Mouse (Mus musculus) gastrocnemius, adult 2 months (tissue): ENCODE results near the gene Hoxc8. TPM values are rescaled to one million over a fixed set of nuclear protein-coding genes. Genes with fewer than 3 reads are reported as not detected.
A peak's percentile ranks its signal among the peaks of the same experiment; 100 is the strongest.

Experiments
- DNase-seq: peaks from one replicate; pipeline ENCODE4 v3.0.0; 2022
- H3K27ac ChIP-seq: fragments of 200-600 bp; 2 replicates; pipeline ENCODE4 v1.8.1; 2022; ENCODE audit warnings: mild to moderate bottlenecking
- H3K4me3 ChIP-seq: fragments of 200-600 bp; 2 replicates; pipeline ENCODE4 v1.8.1; 2022; ENCODE audit warnings: mild to moderate bottlenecking, moderate library complexity
- CTCF ChIP-seq: fragments of 200-600 bp; IDR thresholded peaks from 2 replicates; pipeline ENCODE4 v1.8.1; 2022; ENCODE audit warnings: antibody characterized with exemption, mild to moderate bottlenecking, moderate library complexity
- intact Hi-C: fragments of 180-260 bp; cut with DNase I; formaldehyde crosslinking; loops from one replicate; pipeline ENCODE4 v1.15.1; 2025
- total RNA-seq, 2 experiments: library from RNA; stranded (reverse); gene quantifications; 2 replicates each; pipeline ENCODE4 v1.2.3; 2021

Gene Hoxc8
- total RNA-seq, 2 experiments from 2014 or later, result 1.0 to 2.8 TPM

- Histone ChIP-seq H3K4me3 (peak overlapping the region; percentile 85), H3K27ac (peak overlapping the region; percentile 91)
- intact Hi-C loops, result no loop called here
- no peak for TF ChIP-seq CTCF
- peak; percentile 66 for DNase-seq
Observed at GRCm38 (mm10) chr15:102978615-102979515, 11.5 kb upstream of the Hoxc8 start.

DNA sequence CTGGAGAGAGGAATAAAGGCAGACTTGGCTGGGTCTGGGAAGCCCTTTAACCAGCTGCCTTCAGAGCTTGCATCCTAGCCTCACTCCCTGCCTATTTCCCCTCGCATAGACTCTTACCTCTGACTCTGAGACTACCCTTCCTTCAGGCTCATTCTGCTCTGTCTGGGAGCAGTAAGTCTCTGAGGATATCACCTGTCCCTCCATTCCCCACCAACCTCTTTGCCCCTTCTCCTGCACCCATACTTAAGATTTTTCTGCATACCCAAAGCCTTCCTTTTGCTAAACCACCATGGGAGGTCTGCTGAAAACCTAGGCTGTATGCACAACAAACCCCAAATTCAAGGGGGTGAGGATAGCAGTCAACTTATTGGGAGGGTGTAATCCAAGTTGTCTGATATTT is 10.5 kb upstream of the Hoxc8 start:
- H3K27ac ChIP-seq, result peak overlapping the region; percentile 91
- peak; percentile 12 for DNase-seq
- intact Hi-C loops, result loop anchor here (2.0 kb wide), 1 partner anchor 13 kb away; the partner anchor contains the start of genes Hoxc10 and Hoxc5
- peak overlapping the region; percentile 81 for H3K4me3 ChIP-seq
- TF ChIP-seq CTCF, result no peak

GRCm38 (mm10) chr15:102980352-102980751 is 10.1 kb upstream of the Hoxc8 start:
- DNase-seq, result peak; percentile 16
- no peak for TF ChIP-seq CTCF
- intact Hi-C loops, result loop anchor here (2.0 kb wide), 1 partner anchor 14 kb away; the partner anchor contains the start of genes Hoxc10 and Hoxc5
- Histone ChIP-seq H3K27ac (peak overlapping the region; percentile 91), H3K4me3 (peak overlapping the region; percentile 81)

DNA sequence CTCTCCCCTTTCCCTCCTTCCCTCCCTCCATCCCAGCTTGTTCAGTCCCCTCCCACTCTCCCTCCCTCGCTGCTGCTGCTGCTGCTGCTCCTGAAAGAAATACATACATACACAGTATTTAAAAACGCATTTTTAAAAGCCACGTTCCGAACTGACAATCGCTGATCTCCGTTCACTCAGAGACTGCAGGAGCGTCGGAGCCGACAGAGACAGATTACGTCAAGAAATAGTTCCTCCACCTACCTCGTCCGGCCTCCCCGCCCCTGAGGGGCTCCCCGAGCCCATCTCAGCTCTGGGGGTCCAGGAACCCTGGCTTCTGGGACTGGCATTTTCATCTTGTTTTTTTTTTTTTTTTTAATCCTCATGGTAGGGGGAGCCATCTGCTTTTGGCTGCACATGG is 9.5 kb upstream of the Hoxc8 start:
- H3K4me3 ChIP-seq, result peak overlapping the region; percentile 81
- H3K27ac ChIP-seq, result peak overlapping the region; percentile 91
- no peak for TF ChIP-seq CTCF
- DNase-seq, result peak; percentile 52
- intact Hi-C loops, result loop anchor here (2.0 kb wide), 1 partner anchor 14 kb away; the partner anchor contains the start of genes Hoxc10 and Hoxc5

- no peak for TF ChIP-seq CTCF
- intact Hi-C loops, result loop anchor here (2.0 kb wide), 1 partner anchor 15 kb away; the partner anchor contains the start of genes Hoxc10 and Hoxc5
- peak overlapping the region; percentile 91 for H3K27ac ChIP-seq
- DNase-seq, result peak; percentile 81
- peak overlapping the region; percentile 81 for H3K4me3 ChIP-seq
Observed at GRCm38 (mm10) chr15:102981379-102982288, 8.8 kb upstream of the Hoxc8 start.

GRCm38 (mm10) chr15:102983716-102984115 is 6.7 kb upstream of the Hoxc8 start:
- peak overlapping the region; percentile 81 for H3K4me3 ChIP-seq
- DNase-seq, result peak; percentile 49

GRCm38 (mm10) chr15:102984521-102984920 is 5.9 kb upstream of the Hoxc8 start:
- Histone ChIP-seq H3K4me3 (no peak overlapping the region), H3K27ac (no peak overlapping the region)
- intact Hi-C loops, result no loop called here
- TF ChIP-seq CTCF, result no peak
- peak; percentile 25 for DNase-seq

More at GRCm38 (mm10) chr15:102983716-102984115, 6.7 kb upstream of the Hoxc8 start:
- TF ChIP-seq CTCF, result no peak
- 0 out of 2 replicates have a peak overlapping the region, but pooled peaks have one; percentile 6 for H3K27ac ChIP-seq
- intact Hi-C loops, result no loop called here

GRCm38 (mm10) chr15:102984925-102985324 is 5.5 kb upstream of the Hoxc8 start:
- TF ChIP-seq CTCF, result no peak
- intact Hi-C loops, result no loop called here
- peak; percentile 10 for DNase-seq
- no peak overlapping the region for H3K27ac ChIP-seq
- H3K4me3 ChIP-seq, result no peak overlapping the region

DNA sequence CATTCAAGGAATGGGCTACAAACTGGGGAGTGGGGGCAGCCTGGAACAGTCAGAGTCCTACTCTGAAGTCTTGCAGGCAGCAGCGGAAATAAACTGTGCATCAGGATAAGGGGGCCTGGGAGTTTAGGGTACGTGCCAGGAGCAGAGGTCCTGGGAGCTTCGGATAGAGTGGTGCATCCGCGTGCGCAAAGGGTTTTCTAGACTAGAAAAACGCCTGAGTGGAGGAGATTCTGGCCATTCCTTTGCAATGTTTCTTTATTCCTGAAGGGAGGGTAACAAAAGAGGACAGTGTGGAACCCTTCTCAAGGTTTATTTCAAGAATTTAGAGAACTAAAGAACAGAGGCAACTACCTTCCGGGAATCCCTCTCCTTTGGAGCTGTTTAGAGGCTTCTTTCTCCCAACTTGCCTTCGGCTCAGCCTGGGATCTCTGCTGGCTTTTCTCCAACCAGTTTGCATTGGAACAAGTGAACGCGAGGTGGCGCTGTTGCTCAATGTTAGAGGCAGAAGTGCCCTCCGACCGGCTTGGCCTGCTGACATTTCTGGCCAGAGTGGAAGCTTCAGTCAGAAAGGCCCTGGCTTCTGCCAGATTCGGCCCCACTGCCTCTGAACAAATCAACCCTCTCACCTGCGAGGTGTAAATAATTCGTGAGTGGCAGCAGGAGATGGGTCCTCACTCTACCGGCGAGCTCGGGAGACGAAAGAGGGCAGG is 3.1 kb upstream of the Hoxc8 start:
- intact Hi-C loops, result loop anchor here (1.0 kb wide), 1 partner anchor 178 kb away; no protein-coding TSS in a partner anchor
- TF ChIP-seq CTCF, result peak; percentile 90
- peak; percentile 94 for DNase-seq
- H3K27ac ChIP-seq, result peak overlapping the region; percentile 61
- 0 out of 2 replicates have a peak overlapping the region, but pooled peaks have one; percentile 4 for H3K4me3 ChIP-seq

- H3K4me3 ChIP-seq, result no peak overlapping the region
- no peak for DNase-seq
- no peak overlapping the region for H3K27ac ChIP-seq
- TF ChIP-seq CTCF, result no peak
- intact Hi-C loops, result loop anchor here (2.0 kb wide), 1 partner anchor 143 kb away; no protein-coding TSS in a partner anchor
Observed at GRCm38 (mm10) chr15:102988078-102988477, 2.3 kb upstream of the Hoxc8 start.

DNA sequence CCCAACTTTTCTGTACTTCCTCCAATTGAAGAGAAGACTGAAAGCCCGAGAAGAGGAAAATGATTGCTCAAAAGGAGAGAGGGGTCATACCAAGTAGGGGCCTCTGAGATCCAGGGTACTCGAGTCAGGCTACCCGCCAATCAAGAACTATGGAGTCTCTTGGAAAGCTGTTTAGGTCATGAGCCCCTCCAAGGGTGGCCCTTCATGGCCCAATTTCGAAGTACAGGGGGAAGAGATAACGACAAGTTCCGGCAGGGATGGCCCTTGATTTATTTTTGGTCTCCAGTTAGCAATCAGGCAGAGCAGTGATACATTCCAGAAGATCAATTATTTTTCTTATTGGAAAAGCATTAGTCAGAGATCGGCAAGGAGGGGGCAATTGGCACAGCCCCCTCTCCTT is 1.4 kb downstream of the Hoxc8 start:
- DNase-seq, result no peak
- TF ChIP-seq CTCF, result no peak
- intact Hi-C loops, result no loop called here
- Histone ChIP-seq H3K27ac (no peak overlapping the region), H3K4me3 (no peak overlapping the region)

DNA sequence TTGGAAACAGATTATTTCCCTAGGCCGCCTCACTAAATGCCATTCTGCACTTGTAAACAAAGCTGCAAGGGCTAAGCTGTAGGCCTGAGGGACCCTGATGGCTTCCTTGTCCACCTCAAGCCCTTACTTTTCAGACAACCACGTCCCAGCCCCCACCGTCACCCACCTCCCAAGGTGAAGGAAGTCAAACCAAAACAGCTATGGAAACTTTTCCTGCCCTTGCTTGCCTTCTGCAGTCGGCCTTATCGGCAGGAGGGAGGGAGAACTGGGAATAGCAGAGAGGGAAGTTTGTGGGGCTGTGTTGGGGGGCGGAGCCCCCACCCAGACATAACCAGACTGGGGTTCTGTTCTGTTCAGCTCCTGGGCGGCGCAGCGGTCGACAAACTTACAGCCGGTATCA is 1.8 kb downstream of the Hoxc8 start:
- DNase-seq, result peak; percentile 9
- no peak overlapping the region for H3K4me3 ChIP-seq
- TF ChIP-seq CTCF, result no peak
- intact Hi-C loops, result no loop called here
- H3K27ac ChIP-seq, result no peak overlapping the region
